In genomic region chr19:51240295-51240864, GRCm38 (mm10) we compare ENCODE assay signal across 16 mouse cellular contexts.
"Had no signal": no experiment of that assay in that cellular context is flagged by ENCODE, and none has a peak within 500 bp of the region (broad histone marks: within the 10 kb centered on the region; RNA-seq: fewer than 3 reads in every experiment).

No protein-coding gene starts in this region.

- H3K27me3 ChIP-seq: neural tube, embryonic 12.5 days; neural tube, embryonic 13.5 days; neural tube, embryonic 15.5 days; stomach, embryonic 15.5 days had no signal

- H3K9me3 ChIP-seq: neural tube, embryonic 12.5 days; neural tube, embryonic 13.5 days; neural tube, embryonic 15.5 days; stomach, embryonic 15.5 days had no signal

- H3K9ac ChIP-seq: neural tube, embryonic 12.5 days; neural tube, embryonic 13.5 days; neural tube, embryonic 15.5 days; stomach, embryonic 15.5 days had no signal

- DNase-seq: right cerebral cortex, adult 18-20 months; right cerebral cortex, postnatal 14 days; right cerebral cortex, postnatal 25 days; right cerebral cortex, postnatal 4 days; spleen, adult 18-20 months; thymus, adult 18-20 months; thymus, adult 2 months; thymus, postnatal 14 days; thymus, postnatal 25 days; thymus, postnatal 36 days; thymus, postnatal 4 days had no signal

- H3K4me3 ChIP-seq: neural tube, embryonic 12.5 days; neural tube, embryonic 13.5 days; neural tube, embryonic 15.5 days; stomach, embryonic 15.5 days had no signal

- H3K4me1 ChIP-seq: neural tube, embryonic 12.5 days; neural tube, embryonic 13.5 days; neural tube, embryonic 15.5 days; stomach, embryonic 15.5 days had no signal

- H3K4me2 ChIP-seq: neural tube, embryonic 12.5 days; neural tube, embryonic 13.5 days; neural tube, embryonic 15.5 days; stomach, embryonic 15.5 days had no signal

- H3K27ac ChIP-seq: neural tube, embryonic 12.5 days; neural tube, embryonic 13.5 days; neural tube, embryonic 15.5 days; stomach, embryonic 15.5 days; stomach, postnatal 0 days had no signal

- H3K36me3 ChIP-seq: neural tube, embryonic 12.5 days; neural tube, embryonic 13.5 days; neural tube, embryonic 15.5 days; stomach, embryonic 15.5 days had no signal
